Mouse (Mus musculus) ES-E14 (cell line): ENCODE measurements at regions not wholly inside any gene's neighbourhood (a gene's known extent, or its start where the extent isn't known, plus 50 kb on each side); places are given as distances from the start of the nearest gene placed in this dataset.

ENCODE experiments used
- DNase-seq: peaks from one replicate; pipeline ENCODE4 v3.0.0-alpha.2; 2013; ENCODE audit warnings: low read depth, low spot score
- H3K27ac ChIP-seq: 2 replicates; pipeline ENCODE4 v1.5.1; 2012; ENCODE audit warnings: low read depth, mild to moderate bottlenecking, low read length, moderate library complexity, mixed read lengths; ENCODE audit not compliant: poor library complexity, insufficient read depth, severe bottlenecking
- H3K36me3 ChIP-seq: 2 replicates; pipeline ENCODE4 v1.6.1; 2012; ENCODE audit warnings: mild to moderate bottlenecking, low read length, moderate library complexity, mixed read lengths; ENCODE audit not compliant: control insufficient read depth, poor library complexity, insufficient read depth, severe bottlenecking
- H3K4me1 ChIP-seq, 2 experiments: fragments of 150-350 bp in 1 of 2; sonication (generic) in 1 of 2; 2 replicates each; pipeline ENCODE4 v1.6.1; 2012; ENCODE audit warnings: low read length in 2 of 2, mild to moderate bottlenecking in 1 of 2, mixed read lengths in 1 of 2; ENCODE audit not compliant: control insufficient read depth in 2 of 2, insufficient read depth in 2 of 2, poor library complexity in 1 of 2
- H3K4me3 ChIP-seq, 2 experiments: fragments of 150-350 bp in 1 of 2; sonication (generic) in 1 of 2; 2 replicates each; pipeline ENCODE4 v1.5.1; 2012; ENCODE audit warnings: low read length in 2 of 2, low read depth in 1 of 2, mild to moderate bottlenecking in 1 of 2, mixed read lengths in 1 of 2; ENCODE audit not compliant: insufficient read depth in 1 of 2, poor library complexity in 1 of 2, severe bottlenecking in 1 of 2
- H3K9ac ChIP-seq: 2 replicates; pipeline ENCODE4 v1.6.1; 2012; ENCODE audit warnings: low read depth, mild to moderate bottlenecking, low read length, mixed read lengths; ENCODE audit not compliant: poor library complexity, insufficient read depth, severe bottlenecking
- H3K9me3 ChIP-seq: fragments of 150-350 bp; sonication (generic); 2 replicates; pipeline ENCODE4 v1.6.1; 2012; ENCODE audit warnings: low read depth, mild to moderate bottlenecking, low read length; ENCODE audit not compliant: control insufficient read depth, insufficient read depth
- CHD2 ChIP-seq: IDR thresholded peaks from 2 replicates; pipeline ENCODE4 v1.6.1; 2014; ENCODE audit warnings: mild to moderate bottlenecking, low read depth, low read length, inconsistent platforms
- HCFC1 ChIP-seq: IDR thresholded peaks from 2 replicates; pipeline ENCODE4 v1.6.1; 2012; ENCODE audit warnings: low read length, inconsistent platforms, borderline replicate concordance; ENCODE audit not compliant: insufficient read depth
- MAFK ChIP-seq: IDR thresholded peaks from 2 replicates; pipeline ENCODE4 v1.6.1; 2014; ENCODE audit warnings: mild to moderate bottlenecking, low read depth, low read length, inconsistent platforms; ENCODE audit not compliant: insufficient read depth
- ZC3H11A ChIP-seq: IDR thresholded peaks from 2 replicates; pipeline ENCODE4 v1.6.1; 2012; ENCODE audit warnings: low read depth, mild to moderate bottlenecking, inconsistent platforms, low read length, borderline replicate concordance
- ZNF384 ChIP-seq: IDR thresholded peaks from 2 replicates; pipeline ENCODE4 v1.6.1; 2012; ENCODE audit warnings: low read depth, low read length, inconsistent platforms
- in situ Hi-C, 2 experiments: fragments of 600-800 bp; cut with MboI; formaldehyde crosslinking; loops; one replicate each; pipeline ENCODE4 v1.15.1; 2025; ENCODE audit warnings: low sequenced_read_pairs in 2 of 2, inconsistent platforms in 1 of 2; ENCODE audit not compliant: unreplicated experiment in 2 of 2

- no peak overlapping the region for H3K27ac ChIP-seq
- no peak for TF ChIP-seq MAFK
- no peak for TF ChIP-seq CHD2
- TF ChIP-seq ZNF384: no peak
- no peak for TF ChIP-seq HCFC1
- no peak for TF ChIP-seq ZC3H11A
- DNase-seq: no peak
- no peaks in the 10 kb centered on the region for H3K9me3 ChIP-seq
- in situ Hi-C loops: no loop called here
- H3K9ac ChIP-seq: no peak overlapping the region
- no peaks in the 10 kb centered on the region for H3K36me3 ChIP-seq
- H3K4me3 ChIP-seq: no peak overlapping the region
- H3K4me1 ChIP-seq: no peaks in the 10 kb centered on the region
Observed at GRCm38 (mm10) chr8:28117997-28118778, 670.7 kb downstream of the Poteg start.

- TF ChIP-seq ZC3H11A (no peak), HCFC1 (no peak), ZNF384 (no peak), MAFK (no peak), CHD2 (no peak)
- Histone ChIP-seq H3K4me1 (no peaks in the 10 kb centered on the region), H3K4me3 (no peak overlapping the region), H3K9ac (no peak overlapping the region), H3K9me3 (no peaks in the 10 kb centered on the region), H3K36me3 (no peaks in the 10 kb centered on the region), H3K27ac (no peak overlapping the region)
- DNase-seq: no peak
- in situ Hi-C loops: no loop called here
Observed at GRCm38 (mm10) chr8:28125021-28125420, 677.6 kb downstream of the Poteg start.

- in situ Hi-C loops: no loop called here
- TF ChIP-seq ZC3H11A: no peak
- TF ChIP-seq CHD2: no peak
- no peak for TF ChIP-seq ZNF384
- TF ChIP-seq HCFC1: no peak
- no peak for TF ChIP-seq MAFK
- no peak overlapping the region for H3K9ac ChIP-seq
Observed at GRCm38 (mm10) chr8:28141916-28142315, 694.4 kb downstream of the Poteg start.

GRCm38 (mm10) chr8:28148599-28149452 is 701.4 kb downstream of the Poteg start:
- H3K36me3 ChIP-seq: no peaks in the 10 kb centered on the region
- no peaks in the 10 kb centered on the region for H3K9me3 ChIP-seq
- no peak overlapping the region for H3K27ac ChIP-seq
- DNase-seq: no peak
- no peaks in the 10 kb centered on the region for H3K4me1 ChIP-seq
- in situ Hi-C loops: no loop called here
- H3K9ac ChIP-seq: no peak overlapping the region
- TF ChIP-seq CHD2: no peak
- TF ChIP-seq ZC3H11A: no peak
- no peak for TF ChIP-seq MAFK
- TF ChIP-seq HCFC1: no peak
- no peak for TF ChIP-seq ZNF384
- no peak overlapping the region for H3K4me3 ChIP-seq

More at GRCm38 (mm10) chr8:28141916-28142315, 694.4 kb downstream of the Poteg start:
- no peak overlapping the region for H3K4me3 ChIP-seq
- H3K9me3 ChIP-seq: no peaks in the 10 kb centered on the region
- H3K4me1 ChIP-seq: no peaks in the 10 kb centered on the region
- no peak overlapping the region for H3K27ac ChIP-seq
- no peaks in the 10 kb centered on the region for H3K36me3 ChIP-seq
- DNase-seq: no peak

- no peak for DNase-seq
Observed at GRCm38 (mm10) chr8:28149453-28149767, 701.9 kb downstream of the Poteg start.

More at GRCm38 (mm10) chr8:28149453-28149767, 701.9 kb downstream of the Poteg start:
- Histone ChIP-seq H3K4me1 (no peaks in the 10 kb centered on the region), H3K9ac (no peak overlapping the region), H3K4me3 (no peak overlapping the region), H3K9me3 (no peaks in the 10 kb centered on the region), H3K27ac (no peak overlapping the region), H3K36me3 (no peaks in the 10 kb centered on the region)
- in situ Hi-C loops: no loop called here
- TF ChIP-seq CHD2 (no peak), MAFK (no peak), HCFC1 (no peak), ZNF384 (no peak), ZC3H11A (no peak)
